Mouse (Mus musculus): ENCODE results near the gene Lamb1.

The Lamb1 gene

DNA sequence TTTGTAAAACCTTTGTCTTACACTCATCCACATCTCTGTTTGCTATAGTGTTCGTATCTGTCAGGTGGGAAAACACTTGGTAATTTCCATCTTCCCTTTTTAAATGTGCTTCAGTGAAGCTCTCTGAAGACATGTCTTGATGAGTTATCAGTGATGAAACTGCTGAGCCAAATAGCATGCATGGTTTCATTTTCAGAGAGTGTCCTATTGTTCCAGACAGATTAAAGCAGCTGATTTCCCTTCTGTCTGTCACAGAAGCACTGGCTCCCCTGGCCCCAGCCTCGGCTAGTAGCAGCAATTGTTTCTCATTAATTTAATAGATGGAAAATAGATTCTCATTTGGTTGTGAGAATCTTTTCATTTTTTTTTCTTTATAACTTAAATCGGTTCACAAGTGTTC lies 25.9 kb downstream of the Lamb1 start:
- no peak for DNase-seq

DNA sequence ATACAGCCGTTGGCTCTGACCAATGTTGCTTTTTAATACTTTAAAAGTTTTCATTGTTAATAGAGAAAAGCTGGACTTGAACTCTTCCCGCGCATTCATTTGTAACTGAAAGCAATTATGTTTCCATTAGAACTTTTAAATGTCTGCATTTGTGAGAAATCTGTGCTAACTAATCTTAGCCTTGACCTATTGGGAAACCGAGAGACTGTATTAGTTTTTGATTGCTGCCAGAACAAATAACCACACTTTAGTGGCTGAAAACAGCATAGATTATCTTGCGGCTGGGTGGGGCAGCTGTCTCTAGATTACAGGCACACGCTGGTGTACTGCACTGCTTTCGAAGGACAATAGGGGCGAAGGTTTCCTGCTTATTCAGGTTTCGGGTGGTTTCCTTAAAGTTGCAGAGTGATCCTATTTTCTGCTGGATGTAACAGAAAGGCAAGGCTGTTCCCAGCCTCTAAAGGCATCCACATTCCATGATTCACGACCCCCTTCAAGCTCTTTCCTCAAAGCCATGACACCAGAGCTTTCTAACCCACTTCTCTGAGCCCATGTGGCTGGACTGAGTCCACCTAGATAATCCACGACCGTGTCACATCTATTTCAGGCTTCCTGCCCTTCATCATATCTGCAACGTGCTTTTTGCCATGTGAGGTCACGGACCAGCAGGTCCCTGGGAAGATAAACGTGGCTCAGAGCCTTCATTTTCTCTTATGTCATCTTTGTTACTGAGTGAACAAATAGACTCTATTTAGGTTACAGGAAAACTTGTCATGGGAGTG lies 28.5 kb downstream of the Lamb1 start:
- peak; percentile 97 for DNase-seq

DNA sequence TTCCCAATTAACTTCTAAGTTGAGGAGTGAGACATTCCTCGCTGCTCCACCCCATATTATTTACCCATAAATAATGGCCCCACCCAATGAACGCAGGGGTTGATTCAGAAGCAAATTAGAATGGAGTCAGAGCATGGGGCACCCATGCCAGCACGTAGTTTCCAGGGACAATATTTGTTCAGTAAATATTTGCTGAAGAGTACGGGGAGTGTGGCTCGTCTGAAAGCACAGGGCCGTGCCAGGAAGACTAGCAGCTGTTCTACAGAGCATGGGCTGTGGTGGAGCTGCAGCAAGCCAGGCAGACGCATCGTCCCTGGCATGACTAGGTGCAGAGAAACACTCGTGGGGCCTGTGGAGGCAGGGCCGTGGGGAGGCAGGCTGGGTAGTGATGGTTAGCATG lies 29.5 kb downstream of the Lamb1 start:
- peak; percentile 91 for DNase-seq

DNA sequence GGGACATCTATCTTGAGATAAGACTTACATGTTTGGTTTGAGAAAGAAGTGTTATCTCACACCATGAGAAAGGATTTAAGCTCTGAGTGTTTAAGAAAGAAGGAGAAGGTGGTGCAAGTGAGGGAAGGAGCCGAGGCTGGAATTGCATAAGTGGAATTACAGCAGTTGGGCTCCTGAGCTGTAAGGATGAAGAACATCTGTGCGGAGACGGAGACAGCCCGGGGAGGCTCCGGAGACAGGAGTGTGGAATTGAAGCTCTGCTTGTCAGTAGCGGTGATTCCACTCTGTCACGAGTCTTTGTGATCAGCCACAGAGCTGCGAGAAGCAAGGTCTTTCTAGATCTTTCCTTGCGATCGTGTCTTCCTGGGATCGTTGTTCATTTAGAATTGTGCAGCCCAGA lies 30.0 kb downstream of the Lamb1 start:
- peak; percentile 91 for DNase-seq

DNA sequence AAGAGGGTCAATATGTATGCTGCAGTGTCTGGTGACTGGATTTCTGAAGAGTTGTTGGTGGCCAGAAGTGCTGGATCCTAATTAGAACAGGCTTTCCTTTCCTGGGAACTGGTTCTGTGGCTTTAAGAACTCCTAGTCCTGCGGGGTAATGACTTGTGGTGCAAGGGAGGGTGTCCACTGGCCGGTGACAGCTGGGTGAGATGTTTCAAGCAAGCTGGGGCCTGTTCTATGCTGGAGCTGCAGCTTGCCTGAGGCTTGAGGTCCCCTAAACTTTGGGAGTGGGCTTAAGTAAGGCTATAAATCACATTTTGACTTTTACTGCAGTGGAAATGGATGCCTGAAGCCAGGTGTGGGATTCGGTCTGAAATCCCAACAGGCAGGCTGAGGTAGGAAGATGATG lies 30.5 kb downstream of the Lamb1 start:
- DNase-seq = peak; percentile 96

DNA sequence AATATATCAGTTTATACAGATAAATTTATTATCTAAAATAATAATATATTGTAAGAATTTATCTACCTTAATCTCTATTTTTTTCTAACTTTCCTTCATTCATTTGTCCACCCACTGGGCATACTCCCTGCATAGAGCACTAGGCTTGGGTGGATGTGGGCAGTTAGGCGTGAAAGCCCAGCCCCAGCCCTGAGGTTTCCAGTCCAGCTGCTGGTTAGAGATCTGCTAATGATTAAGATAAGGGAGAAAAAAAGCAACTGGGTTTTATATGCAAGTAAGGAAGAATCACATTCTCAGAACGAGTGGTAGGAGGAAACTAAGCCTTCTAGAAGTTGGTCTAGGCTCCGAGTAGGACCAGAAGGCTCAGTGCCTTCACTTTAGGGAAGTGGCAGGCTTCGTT lies 31.1 kb downstream of the Lamb1 start:
- peak; percentile 48 for DNase-seq

DNA sequence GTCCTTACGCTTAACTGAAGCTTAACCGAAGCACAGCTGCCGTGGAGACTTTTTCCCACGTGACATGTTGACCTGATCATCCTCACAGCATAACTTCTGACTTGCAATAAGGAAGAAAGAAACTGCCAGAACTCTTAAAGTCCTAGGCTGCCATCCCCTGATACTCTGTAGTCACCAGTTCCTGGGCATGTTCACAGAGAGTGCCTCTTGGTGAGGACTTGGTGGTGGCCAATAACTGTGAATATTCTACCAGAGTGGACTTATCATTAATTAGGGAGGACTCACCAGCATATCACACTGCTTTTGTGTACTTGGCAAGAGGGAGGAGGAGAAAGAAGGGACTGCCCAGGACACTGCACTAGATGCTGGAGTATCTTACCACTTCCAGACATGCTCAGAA lies 33.1 kb downstream of the Lamb1 start:
- peak; percentile 72 for DNase-seq

DNA sequence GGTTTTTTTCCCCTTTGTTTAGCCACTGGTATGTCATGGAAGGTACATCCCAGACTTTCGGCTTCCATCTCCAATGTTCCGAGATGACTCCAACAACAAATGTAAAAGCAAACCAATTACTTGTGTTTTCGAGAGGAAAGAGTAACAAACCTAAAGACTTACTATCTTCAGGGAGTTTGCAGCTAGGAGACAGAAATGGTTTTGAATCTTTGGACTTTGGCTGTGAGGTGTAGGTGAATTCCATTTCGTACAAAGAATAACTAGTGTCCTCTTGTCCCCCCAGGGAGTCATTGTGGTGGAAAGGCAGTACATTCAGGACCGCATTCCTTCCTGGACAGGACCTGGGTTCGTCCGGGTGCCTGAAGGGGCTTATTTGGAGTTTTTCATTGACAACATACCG lies 33.5 kb downstream of the Lamb1 start:
- DNase-seq = no peak

DNA sequence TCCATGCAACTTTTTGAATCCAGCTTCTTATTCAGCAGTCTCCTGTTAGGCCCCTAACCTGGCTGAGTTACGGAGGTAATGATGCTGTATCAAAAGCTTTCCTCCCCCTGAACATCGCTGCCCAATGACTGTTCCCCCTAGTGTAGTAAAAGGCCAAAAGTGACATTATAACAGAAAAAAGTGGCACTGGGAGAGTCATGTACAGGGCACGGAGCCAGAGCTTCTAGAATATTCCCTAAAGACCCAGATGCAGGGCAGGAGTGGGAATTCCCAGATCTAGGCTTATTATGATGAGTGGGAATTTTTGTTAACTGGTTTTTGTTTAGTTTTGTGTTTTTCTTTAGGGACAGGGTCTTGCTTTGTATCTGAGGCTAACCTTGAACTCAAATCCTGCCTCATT lies 34.1 kb downstream of the Lamb1 start:
- DNase-seq = peak; percentile 89

DNA sequence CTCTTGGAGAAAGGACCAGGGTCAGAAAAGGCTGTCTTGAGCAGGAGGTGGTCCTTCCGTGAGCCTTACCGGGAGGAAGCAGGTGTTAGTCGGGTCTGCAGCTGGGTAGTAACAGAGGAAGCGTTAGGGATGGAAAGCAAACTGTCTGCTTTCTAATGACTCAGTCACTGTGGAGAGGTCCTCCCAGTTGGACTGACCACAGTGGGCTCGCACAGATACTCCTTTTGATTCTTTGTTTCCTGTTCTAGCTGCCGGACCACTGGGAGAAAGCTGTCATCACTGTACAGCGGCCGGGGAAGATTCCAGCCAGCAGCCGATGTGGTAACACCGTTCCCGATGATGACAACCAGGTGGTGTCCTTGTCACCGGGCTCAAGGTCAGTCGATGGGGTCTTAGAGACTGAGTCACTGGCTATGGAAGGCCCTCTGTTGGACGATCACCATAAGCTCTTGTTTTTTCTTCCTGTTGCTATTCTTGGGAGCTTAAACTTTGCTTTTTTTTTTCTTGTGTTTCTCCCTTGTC lies 34.7 kb downstream of the Lamb1 start:
- DNase-seq = peak; percentile 96

DNA sequence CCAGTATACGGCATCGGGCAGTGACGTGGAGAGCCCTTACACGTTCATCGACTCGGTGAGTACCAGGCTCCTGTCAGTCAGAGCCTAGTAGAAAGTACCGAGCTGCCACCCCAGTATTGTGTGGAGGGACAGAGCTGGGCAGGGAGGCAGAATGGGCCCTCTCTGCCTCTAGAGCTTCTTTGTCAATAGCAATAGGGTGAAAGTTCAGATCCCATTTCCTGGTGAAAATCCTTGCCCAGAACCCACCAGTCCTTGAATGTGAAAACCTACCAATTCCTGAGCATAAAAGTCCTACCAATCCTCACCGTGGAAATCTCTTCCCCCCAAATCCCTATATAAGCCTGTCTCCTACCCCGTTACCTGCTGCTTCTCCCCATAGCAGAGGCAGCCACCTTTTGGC lies 35.2 kb downstream of the Lamb1 start:
- DNase-seq = peak; percentile 69

DNA sequence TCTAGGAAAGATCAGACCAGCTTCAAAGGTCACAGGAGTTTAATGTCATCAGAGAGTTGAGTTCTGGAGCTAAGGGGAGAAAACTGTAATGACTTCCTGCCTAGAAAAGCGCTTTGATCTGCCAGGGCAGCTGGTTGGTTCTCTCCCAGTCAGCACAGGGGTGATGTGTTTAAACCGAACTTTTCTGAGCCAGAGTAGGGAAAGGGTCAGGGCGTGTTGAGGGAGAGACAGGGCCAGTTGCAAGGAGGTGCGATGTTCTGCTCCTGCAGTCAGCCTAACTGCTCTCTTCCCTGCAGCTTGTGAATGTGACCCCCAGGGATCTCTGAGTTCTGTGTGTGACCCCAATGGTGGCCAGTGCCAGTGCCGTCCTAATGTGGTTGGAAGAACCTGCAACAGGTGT lies 37.2 kb downstream of the Lamb1 start:
- peak; percentile 91 for DNase-seq

DNA sequence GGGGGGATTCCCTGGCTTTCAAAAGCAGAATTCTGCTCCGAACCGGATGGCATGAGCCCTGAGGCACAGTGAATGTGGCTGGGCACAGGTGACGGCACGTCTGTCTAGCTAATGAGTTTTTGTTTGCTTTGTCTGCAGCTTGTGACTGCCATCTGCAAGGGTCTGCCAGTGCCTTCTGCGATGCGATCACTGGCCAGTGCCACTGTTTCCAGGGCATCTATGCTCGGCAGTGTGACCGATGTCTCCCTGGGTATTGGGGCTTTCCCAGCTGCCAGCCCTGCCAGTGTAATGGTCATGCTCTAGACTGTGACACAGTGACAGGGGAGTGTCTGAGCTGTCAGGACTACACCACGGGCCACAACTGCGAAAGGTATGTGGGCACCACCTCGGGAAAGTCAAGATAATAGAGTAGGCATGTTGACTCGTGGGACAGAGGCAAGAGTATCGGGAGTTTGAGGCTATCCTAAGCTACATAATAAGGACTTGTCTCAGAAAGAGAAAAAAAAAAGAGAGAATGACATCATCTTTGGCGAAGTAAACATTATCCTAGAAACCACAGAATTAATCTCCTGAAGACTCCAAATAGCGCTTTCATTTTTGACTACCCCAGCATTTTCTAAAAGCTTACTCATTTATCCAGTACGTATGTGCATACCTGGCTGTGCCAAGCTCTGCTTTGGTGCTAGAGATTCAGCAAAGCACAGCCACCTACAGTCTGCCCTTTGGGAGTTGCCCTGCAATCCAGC lies 37.9 kb downstream of the Lamb1 start:
- peak; percentile 94 for DNase-seq

DNA sequence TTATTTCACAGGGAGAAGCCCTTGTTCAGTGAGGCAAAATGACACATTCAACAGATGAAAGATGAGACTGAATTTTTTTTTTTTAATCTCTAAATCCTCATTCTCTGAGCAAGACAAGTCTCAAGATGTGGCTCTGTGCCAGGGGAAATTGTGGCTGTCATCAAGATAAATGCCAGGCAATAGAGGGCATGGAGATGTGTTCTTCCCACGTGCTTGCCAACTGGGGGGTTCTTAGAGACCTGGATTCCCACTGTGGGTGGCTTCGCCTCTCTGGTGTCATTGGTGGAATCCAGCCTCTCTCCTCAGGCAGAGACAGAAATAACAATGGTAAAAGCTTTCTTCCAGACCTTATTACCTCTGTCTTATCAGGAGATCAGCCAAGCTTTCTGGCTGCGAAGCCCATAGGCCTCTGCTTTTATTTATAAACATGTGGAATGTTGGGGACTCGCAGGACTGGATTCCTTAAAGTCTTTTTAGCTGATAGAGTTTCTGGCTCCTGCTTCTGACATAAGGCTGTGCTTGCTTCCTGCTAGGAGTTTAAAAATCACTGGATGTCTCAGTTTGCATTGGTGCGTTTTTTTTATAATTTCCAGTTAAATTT lies 41.1 kb downstream of the Lamb1 start:
- DNase-seq = no peak

DNA sequence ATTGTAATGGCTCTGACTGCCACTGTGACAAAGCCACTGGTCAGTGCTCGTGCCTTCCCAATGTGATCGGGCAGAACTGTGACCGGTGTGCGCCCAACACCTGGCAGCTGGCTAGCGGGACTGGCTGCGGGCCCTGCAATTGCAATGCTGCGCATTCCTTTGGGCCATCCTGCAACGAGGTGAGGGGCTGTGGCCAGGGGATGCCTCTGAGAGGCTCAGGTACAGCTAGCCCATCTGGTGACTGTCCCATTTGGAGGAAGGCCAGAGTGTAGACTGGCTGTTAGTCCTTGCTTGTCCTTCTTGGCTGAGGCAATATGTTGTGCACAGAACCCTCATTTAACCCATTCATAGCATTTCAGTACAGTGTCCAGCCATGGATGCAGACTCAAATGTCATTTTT lies 42.0 kb downstream of the Lamb1 start:
- DNase-seq = peak; percentile 94

DNA sequence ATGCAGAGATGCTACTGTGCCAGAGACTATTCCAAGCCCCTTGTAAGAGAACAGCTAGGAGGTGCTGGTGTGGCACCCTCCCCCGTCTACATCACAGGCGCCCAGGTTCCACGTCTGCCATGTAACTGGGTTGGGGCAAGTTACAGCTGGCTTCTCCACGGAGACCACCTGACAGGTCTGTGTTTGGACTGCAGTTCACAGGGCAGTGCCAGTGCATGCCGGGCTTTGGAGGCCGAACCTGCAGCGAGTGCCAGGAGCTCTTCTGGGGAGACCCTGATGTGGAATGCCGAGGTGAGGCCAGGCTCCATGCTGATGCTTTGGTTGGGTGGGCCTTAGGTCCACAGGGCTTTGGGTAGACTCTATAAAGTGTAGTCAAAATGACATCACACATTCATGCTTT lies 42.7 kb downstream of the Lamb1 start:
- no peak for DNase-seq

DNA sequence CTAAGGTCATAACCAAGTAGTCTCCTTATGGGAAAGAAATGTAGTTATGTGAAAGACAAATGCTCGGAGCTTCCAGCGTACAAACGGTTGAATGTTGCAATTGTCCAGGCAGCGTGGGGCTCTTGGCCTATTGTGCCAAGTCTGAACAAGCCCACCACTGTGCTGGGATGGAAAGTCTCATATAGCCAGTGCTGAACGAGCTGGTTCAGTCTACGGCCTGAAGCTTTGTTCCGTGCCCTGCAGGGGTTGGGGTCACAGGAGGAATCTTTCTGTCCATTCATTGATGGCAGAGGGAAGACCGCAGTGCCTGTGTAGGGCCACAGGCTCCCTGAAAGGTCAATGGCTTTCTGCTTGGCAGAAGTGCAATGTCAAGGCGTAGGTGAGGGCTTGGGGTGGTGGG lies 45.7 kb downstream of the Lamb1 start:
- DNase-seq = peak; percentile 86

DNA sequence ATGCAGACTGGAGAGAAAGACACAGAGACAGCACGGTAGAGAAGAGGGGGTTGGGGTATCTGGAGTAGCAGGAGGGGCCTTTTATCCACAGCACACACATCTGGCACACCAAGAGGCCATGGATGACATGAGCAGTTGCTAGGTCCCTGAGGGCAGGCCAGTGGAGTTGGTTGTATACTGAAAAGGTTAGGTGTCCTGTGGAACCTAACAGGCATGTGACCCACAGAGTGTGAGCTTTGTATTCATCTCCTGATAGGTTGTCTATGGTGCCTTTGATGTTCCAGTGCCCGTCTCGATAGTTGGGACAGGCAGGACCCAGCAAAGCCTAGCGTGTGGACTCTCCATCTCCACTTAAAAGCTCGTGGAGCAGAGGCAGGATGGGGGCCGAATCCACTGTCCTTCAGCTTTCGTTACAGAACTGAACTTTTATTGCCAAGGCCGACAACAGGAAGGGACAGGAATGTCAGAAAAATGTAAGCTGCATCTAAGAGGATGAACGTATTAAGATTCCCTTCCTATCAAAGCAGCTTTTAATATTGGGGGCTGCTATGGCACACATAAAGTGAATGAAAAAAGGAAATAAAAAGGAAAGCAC lies 46.7 kb downstream of the Lamb1 start:
- DNase-seq = peak; percentile 83

DNA sequence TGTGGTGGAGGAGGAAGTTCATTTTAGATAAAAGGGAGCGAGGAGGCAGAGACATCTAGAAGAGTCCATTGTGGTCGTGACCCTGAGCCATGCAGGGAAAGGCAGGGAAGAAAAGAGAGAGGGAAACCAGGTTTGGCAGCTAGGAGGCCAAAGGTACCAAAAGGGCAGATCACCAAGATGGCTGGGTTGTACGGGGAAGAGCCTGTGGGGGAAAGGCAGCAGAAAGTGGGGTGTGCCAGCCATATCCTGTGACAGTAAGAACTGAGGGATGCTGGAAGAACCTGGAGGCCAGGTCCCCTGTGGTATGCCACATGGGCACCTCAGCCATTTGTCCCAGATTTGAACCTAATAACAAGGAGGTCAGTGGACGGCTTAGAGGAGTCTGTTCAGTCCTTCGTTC lies 47.2 kb downstream of the Lamb1 start:
- peak; percentile 71 for DNase-seq

DNA sequence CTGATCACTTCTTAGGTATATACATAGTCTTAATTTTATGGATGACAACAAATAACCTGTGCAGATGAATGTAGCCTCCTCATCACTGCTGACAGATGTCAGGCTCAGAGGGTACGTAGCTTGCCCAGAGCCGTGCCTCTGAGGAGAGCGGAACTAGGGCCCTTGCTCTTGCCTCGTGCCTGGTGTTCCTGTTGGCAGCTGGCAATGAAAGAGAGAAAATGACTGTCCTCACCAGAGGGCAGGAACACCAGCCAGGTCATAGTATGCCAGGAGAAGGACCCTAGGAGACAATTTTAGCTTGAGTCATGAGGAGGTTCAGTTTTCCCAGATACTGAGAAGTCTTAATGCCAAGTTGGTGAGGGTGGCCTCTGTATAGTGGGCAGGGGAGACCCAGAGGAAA lies 48.1 kb downstream of the Lamb1 start:
- DNase-seq = peak; percentile 91

DNA sequence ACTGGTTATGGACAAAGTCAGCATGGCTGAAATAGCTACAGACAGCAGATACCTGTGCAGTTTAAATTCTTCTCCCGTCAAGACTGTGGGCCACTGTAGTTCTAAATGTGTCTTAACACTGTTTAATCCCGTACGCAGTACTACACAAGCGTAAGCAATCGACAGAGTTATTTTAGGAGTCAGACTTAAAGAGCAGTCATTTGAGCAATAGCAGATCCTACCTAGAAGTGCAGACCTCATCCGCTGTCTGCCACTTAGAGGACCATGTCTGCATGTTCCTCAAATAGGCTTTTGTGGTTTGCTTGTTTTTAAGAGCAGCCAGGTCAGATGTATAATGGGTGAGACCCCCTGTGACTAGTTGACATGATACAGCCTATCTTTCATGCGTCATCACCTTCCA lies 49.3 kb downstream of the Lamb1 start:
- peak; percentile 37 for DNase-seq

DNA sequence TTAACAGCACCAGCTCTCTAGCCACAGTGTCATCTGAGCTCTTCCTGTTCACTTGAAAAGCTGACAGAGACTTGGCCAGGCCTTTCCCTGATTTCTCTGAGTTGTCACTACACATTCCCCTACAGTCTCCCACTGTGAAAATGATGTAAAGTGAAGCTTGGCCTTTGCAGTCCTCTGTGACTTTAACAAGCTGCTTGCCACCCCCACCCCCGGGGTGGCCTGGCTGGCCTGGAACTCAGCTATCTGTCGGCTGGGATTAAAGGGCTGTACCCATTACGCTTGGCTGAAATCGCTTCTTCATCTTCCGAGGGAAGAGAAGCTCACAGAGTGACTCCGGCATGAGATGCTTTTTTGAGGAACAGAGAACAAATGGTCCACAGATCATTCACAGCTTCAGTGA lies 50.9 kb downstream of the Lamb1 start:
- peak; percentile 21 for DNase-seq

DNA sequence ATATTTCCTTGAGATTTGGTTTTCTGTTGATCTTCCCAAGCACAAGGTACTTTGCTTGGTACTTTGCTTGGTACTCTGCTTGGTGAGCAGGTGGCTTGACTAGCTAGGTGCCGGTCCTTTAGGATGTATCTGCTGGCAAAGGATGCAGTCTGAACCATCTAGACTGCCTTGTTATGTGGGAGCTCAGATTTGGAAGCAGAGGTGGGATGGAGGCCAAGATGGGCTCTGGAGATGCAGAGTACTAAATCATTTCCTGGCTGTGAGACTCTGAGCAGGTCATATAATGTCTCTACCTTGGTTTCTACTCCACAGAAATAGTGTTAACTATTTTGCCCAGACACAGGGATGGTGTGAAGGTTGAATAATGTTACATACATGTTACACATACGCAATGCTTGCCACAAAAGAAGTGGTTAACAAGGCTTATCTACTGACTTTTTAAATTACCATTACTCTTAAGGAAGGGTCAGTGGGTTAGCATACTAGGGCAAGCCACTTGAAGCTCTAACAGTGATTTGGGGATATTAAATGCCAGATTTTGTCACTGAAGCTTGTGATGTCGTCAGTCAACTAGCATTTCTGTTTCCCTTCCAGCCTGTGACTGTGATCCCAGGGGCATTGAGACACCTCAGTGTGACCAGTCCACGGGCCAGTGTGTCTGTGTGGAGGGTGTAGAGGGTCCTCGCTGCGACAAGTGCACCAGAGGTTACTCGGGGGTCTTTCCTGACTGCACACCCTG lies 52.8 kb downstream of the Lamb1 start:
- DNase-seq = peak; percentile 92
